Comparison of ENCODE assay signal across 8 mouse cellular contexts in the genomic region with DNA sequence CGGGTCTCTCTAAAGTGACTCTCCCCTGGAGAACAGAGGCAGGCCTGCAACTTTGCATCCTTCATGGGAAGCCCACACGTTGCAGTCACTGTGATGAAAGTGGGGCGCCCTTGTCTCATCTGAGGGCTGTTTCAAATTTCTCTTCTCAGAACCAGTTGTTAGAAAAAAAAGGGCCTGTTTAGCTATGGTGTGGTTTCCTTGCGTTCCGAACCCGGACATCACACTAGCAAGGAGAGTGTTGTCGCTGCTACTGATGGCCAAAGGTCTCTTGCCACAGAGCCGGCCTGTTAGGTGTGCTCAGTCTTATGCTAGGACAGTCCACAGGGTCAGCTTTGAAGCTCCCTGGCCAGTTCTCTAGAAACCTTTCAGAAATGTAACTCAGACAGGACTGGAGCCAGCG.
DNase-seq lines count a peak whose midpoint lies in the region; ATAC-seq and TF ChIP-seq lines count a peak whose summit lies in the region.

No protein-coding gene starts in this region.

- no peak for TF ChIP-seq CTCF in embryonic fibroblast, embryonic 13.5 days (IDR thresholded peaks at IDR 0.05; ENCODE audit: borderline replicate concordance, insufficient read depth, low read length)

- no peaks in the 10 kb centered on the region for H3K27me3 ChIP-seq in heart, embryonic 15.5 days
- H3K27me3 ChIP-seq in myocyte (ENCODE audit: control insufficient read depth, insufficient read depth, insufficient read length): no peaks in the 10 kb centered on the region

- H3ac ChIP-seq in myocyte (ENCODE audit: control insufficient read depth, insufficient read length): no peak overlapping the region

- peak overlapping the region; percentile 97 for H3K4me2 ChIP-seq in heart, embryonic 15.5 days
- H3K4me2 ChIP-seq in myocyte (ENCODE audit: low read depth): peak overlapping the region; percentile 90

- no peak; the same call in 1 of the 2 replicates for ATAC-seq in heart, embryonic 15.5 days (replicated peaks; ENCODE audit: insufficient number of reproducible peaks, insufficient read depth, low FRiP score, low read depth)

- no peak for DNase-seq in heart, adult 11 months
- DNase-seq in kidney, postnatal 14 days: peak; percentile 55
- no peak for DNase-seq in urinary bladder, postnatal 14 days (ENCODE audit: low spot score)
- DNase-seq in frontal cortex, postnatal 10 days (ENCODE audit: low spot score in 2 of 2): no peak
- DNase-seq in spleen, adult 12 weeks (ENCODE audit: low spot score): no peak

- H3K79me2 ChIP-seq in myocyte (ENCODE audit: control insufficient read depth, insufficient read depth): peaks cover 91% of the 10 kb centered on the region

- H3K36me3 ChIP-seq in heart, embryonic 15.5 days: no peaks in the 10 kb centered on the region
- H3K36me3 ChIP-seq in myocyte (ENCODE audit: control insufficient read depth, insufficient read depth): peaks cover 3% of the 10 kb centered on the region

- peak overlapping the region; percentile 69 for H3K4me3 ChIP-seq in heart, embryonic 15.5 days
- H3K4me3 ChIP-seq in embryonic fibroblast, embryonic 13.5 days (ENCODE audit: insufficient read depth, low read length): 0 out of 2 replicates have a peak overlapping the region, but pooled peaks have one; percentile 3
- H3K4me3 ChIP-seq in myocyte: peak overlapping the region; percentile 32

- H3K9ac ChIP-seq in heart, embryonic 15.5 days: peak overlapping the region; percentile 82

- 47% methylated on average over 9 of the region's 9 CpGs for WGBS in heart, embryonic 15.5 days

- H3K27ac ChIP-seq in heart, embryonic 15.5 days: peak overlapping the region; percentile 82
- no peak overlapping the region for H3K27ac ChIP-seq in embryonic fibroblast, embryonic 13.5 days (ENCODE audit: insufficient read depth, low read length)

- peaks cover 68% of the 10 kb centered on the region for H3K4me1 ChIP-seq in heart, embryonic 15.5 days (replicated peaks)
- H3K4me1 ChIP-seq in embryonic fibroblast, embryonic 13.5 days (ENCODE audit: control insufficient read depth, insufficient read depth, low read length): peaks cover 20% of the 10 kb centered on the region

- H3K9me3 ChIP-seq in heart, embryonic 15.5 days (replicated peaks): no peaks in the 10 kb centered on the region

- TF ChIP-seq POLR2A in embryonic fibroblast, embryonic 13.5 days (IDR thresholded peaks at IDR 0.05; ENCODE audit: low read depth, low read length): no peak
- no peak for TF ChIP-seq POLR2A in myocyte (IDR thresholded peaks at IDR 0.05; ENCODE audit: insufficient read length, low read depth)

TF ChIP-seq in myocyte, 11 proteins besides CTCF, POLR2A, EP300 and RAD21:
- TF ChIP-seq SRF (IDR thresholded peaks at IDR 0.05; ENCODE audit: control insufficient read depth, insufficient read length, low read depth) (no peak), POLR2AphosphoS2 (IDR thresholded peaks at IDR 0.05; ENCODE audit: insufficient read length, low read depth) (no peak), CEBPB (IDR thresholded peaks at IDR 0.05; ENCODE audit: insufficient read depth, poor library complexity, severe bottlenecking) (no peak), E2F4 (IDR thresholded peaks at IDR 0.05; ENCODE audit: insufficient read depth) (no peak), TCF3 (IDR thresholded peaks at IDR 0.05; ENCODE audit: insufficient read length, low read depth) (no peak), USF1 (IDR thresholded peaks at IDR 0.05; ENCODE audit: low read depth) (no peak), MYOG (IDR thresholded peaks at IDR 0.05; ENCODE audit: control insufficient read depth in 1 of 3, insufficient read depth in 1 of 3, insufficient read length in 2 of 3, low read depth in 2 of 3) (no peak), REST (IDR thresholded peaks at IDR 0.05; ENCODE audit: insufficient read depth, insufficient read length) (no peak), MYOD1 (IDR thresholded peaks at IDR 0.05; ENCODE audit: control insufficient read depth in 1 of 3, insufficient read length in 2 of 3, low read depth in 2 of 3) (no peak)
TF ChIP-seq in myocyte: peak in this region for 0.

Comparison
In these comparisons a context has a peak if more than half of its experiments do, and no peak if none do; other contexts are left out.
1. H3K4me3 ChIP-seq: peak in every context shown above with its lines; median percentile 69 in heart, embryonic 15.5 days; 32 in myocyte; 3 in embryonic fibroblast, embryonic 13.5 days.